Mouse (Mus musculus): ENCODE data around the gene Pam. TPM values are rescaled to one million over a fixed set of nuclear protein-coding genes. Genes with fewer than 3 reads are reported as not detected.

Pam gene
- total and polyA plus RNA-seq, 3 experiments = 262 to 733 (median 484) TPM

- peak; percentile 67 for DNase-seq
These were observed 57.2 kb downstream of the Pam start for GRCm38 (mm10) chr1:98038252-98038651.

- DNase-seq = no peak
These were observed 59.7 kb downstream of the Pam start for GRCm38 (mm10) chr1:98035736-98036135.

DNA sequence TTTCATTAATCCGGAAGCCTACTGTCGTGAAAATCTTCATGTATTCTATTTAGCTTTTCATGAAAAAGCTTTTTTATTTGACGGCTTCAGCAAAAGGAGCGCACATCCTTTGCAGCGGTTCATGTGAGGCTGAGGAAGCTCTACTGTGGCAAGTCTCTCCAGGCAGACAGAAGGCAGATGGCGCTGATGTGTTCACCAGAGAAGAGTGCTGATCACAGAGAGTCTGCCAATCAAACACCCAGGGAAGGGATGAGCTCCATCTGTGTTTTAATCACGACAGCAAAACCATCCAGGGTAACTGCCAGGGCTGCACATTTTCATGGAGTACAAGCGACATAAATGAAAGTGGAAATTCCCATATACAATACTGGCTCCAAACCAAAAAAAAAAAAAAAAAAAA, 63.6 kb downstream of the Pam start:
- no peak for DNase-seq

GRCm38 (mm10) chr1:98029025-98029424, 66.4 kb downstream of the Pam start:
- DNase-seq = no peak

- no peak for DNase-seq
These were observed 67.0 kb downstream of the Pam start for GRCm38 (mm10) chr1:98028468-98028867.

GRCm38 (mm10) chr1:98027959-98028358, 67.5 kb downstream of the Pam start:
- no peak for DNase-seq

- DNase-seq = no peak
These were observed 69.4 kb downstream of the Pam start for GRCm38 (mm10) chr1:98025924-98026640.

- no peak for DNase-seq
These were observed 71.6 kb downstream of the Pam start for GRCm38 (mm10) chr1:98023866-98024265.

DNA sequence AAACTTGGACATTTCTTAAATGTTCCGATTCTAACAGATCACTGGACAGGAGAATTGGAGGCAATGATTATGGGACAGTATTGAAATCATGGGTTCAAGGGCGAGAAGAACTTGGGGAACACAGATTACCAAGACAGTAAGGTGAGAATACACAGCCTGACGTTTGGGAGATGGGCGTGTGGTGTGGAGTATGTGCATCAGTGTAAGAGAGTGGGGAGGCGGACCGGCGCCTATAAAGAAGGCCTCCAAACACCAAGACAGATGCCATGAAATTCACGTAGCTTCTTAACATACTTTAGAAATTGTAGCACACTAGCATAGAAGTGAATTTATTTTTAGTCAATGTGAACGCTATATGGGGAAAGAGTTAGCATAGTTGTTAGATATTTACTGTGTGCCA, 76.5 kb downstream of the Pam start:
- no peak for DNase-seq

GRCm38 (mm10) chr1:98016004-98016848, 79.2 kb downstream of the Pam start:
- no peak for DNase-seq

- no peak for DNase-seq
These were observed 79.9 kb downstream of the Pam start for GRCm38 (mm10) chr1:98015564-98015963.

DNA sequence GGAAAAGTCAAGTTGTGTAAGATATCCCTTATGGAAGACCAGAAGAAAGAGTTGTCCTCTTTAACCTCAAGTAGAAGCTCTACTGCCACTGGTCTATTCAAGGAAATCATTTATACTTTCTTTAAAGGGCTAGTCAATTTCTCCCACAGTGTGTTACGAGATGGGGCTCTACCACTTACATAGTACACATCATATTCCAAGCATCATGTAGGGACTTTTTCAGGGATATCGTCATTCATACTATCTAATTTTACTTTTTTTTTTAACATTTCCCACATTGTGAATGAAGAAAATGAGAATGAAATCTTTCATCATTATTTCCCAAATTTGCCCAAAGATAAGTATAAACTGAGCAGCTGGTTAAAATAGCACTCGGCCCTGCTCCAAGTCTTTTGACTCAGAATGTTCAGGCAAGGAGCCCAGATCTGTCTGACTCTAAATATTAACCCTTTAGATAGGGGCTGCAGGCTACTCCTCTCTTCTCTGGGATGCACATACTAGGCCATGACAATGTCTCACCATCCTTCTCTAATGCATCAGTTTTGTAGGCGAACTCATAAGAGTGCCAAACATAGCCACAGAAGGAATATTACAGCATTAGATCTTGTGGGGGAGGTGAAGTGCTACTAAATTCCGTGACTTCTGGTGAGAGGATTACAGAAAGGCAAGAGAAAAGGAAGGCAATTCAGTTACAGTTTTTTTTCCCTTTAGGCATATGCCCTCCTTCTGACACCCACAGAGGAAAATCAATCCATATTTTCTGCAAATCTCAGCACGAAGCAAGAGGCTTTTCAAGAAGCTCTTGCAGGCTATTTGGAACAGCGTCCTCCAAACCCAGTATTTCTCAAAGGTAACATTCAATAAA, 92.7 kb downstream of the Pam start:
- DNase-seq = peak; percentile 84

- DNase-seq = no peak
These were observed 96.0 kb downstream of the Pam start for GRCm38 (mm10) chr1:97999465-97999864.

DNA sequence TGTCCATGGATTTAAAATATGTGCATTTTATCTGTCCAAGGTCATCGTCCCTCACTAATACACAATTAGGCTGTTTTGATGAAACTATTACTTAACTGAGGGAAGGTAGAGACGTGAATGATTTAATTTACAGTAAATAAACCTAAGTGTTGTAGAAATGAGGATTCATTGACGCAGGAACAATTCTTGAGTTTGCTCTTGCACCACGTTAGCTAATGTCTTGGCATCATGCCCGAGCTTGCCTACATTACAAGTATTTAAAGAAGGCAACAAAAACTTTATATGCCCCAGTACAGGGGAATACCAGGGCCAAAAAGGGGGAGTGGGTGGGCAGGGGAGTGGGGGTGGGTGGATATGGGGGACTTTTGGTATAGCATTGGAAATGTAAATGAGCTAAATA, 96.5 kb downstream of the Pam start:
- peak; percentile 36 for DNase-seq

DNA sequence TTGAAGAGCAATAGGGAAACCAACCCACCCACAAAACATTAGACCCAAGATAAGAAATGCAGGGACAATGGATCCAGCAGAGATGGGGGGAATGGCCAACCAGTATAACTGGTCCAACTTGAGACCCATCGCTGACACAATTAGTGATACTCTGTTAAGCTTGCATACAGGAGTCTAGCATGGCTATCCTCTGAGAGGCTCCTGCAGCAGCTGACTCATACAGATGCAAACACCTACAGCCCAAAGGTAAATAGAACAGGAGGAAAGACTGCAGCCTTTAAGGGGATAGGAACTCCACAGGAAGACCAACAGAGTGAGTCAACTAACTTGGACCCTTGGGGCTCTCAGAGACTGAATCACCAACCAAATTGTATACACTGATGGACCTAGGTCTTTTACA, 98.4 kb downstream of the Pam start:
- DNase-seq = no peak

DNA sequence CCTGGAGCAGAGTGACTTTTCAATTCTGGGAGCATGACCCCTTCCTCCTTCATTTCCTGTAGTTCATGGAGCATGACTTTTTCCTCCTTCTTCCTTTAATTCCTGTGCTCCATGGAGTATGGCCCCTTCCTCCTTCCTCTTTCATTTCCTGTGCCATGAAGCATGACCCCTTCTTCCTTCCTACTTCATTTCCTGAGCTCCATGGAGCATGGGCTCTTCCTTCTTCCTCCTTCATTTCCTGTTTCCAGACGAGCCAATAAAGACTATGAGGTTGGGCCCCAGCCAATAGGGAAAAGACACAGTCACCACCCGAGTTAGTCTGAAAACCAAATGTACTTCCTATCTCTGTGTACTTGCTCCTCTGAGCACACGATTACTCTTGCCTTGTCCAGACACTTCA, 103.5 kb downstream of the Pam start:
- DNase-seq = no peak

GRCm38 (mm10) chr1:97983189-97983588, 112.3 kb downstream of the Pam start:
- DNase-seq = peak; percentile 84

- no peak for DNase-seq
These were observed 116.0 kb downstream of the Pam start for GRCm38 (mm10) chr1:97979422-97979821.

DNA sequence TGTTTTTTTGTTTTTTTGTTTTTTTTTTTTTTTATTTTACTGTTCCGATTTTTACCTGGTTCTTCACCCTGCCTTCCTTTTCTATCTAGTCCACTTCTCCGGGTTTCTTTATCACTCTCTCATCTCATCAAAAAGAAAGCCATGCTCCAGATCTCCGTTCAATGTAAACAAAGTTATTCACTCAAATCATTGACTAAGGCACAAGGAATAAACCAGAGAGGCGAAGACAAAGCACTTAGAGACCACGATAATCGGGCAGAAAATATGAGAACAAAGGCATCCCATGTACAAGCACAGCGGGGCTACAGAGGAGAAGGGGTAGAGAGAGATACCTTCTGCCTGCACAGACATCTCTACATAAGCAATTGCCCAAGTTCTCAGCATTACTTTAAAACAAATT, 117.9 kb downstream of the Pam start:
- no peak for DNase-seq

GRCm38 (mm10) chr1:97976873-97977473, 118.5 kb downstream of the Pam start:
- peak; percentile 90 for DNase-seq

DNA sequence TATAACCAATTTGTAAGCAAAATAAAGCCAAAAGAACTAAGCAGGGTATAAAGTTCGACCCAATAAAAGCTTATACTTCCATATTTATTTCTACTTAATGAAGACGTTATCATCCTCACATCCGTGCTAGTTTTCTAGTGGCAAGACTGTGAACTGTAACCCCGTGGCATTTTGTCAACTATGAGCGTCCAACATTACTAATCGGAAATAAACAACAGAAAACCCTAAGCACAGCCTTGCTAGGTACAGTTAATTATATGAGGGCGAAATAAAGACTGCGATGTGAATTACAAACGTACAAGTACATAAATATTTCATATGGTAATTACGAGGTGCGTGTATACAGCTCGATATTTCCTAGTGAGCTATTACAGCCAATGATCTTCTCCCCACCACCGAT, 119.4 kb downstream of the Pam start:
- DNase-seq = no peak

DNA sequence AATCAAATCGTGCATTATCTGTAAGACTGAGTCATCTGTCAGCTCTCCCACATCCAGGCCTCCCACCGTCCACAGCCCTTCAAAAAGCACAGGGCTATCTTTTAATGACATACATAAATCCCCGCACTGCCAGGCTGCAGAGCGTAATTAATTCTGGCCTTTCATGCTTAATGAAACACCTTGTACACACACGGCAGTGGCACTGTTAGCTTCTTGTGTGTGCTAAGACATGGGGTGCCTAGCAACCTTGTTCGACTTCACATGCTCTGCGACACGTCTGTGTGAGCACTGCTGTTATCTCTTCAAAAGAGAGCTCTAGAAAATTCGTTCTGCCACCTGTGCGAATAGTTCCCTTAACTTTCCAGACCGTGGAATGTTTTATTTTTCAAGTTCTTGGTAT, 120.5 kb downstream of the Pam start:
- DNase-seq = peak; percentile 33

Data from adrenal gland, adult 2 months (tissue).